Mouse (Mus musculus) ES-Bruce4 (cell line): Measurements from ENCODE around the gene Ddx42.

Experiments
- CTCF ChIP-seq: IDR thresholded peaks from one replicate; pipeline ENCODE4 v1.8.1; 2011; ENCODE audit warnings: low read depth, low read length
- EP300 ChIP-seq: IDR thresholded peaks from 2 replicates; pipeline ENCODE4 v1.6.1; 2011; ENCODE audit warnings: low read depth, low read length; ENCODE audit not compliant: insufficient read depth
- POLR2A ChIP-seq: IDR thresholded peaks from one replicate; pipeline ENCODE4 v1.8.1; 2011; ENCODE audit warnings: low read length; ENCODE audit not compliant: insufficient read depth

GRCm38 (mm10) chr11:106193371-106194154 lies 23.2 kb upstream of the Ddx42 start:
- TF ChIP-seq POLR2A (peak; percentile 73), CTCF (no peak), EP300 (no peak)
